Mouse (Mus musculus) heart, postnatal 0 days (tissue): ENCODE results near the gene Wdr61.

Experiments
- CTCF ChIP-seq: IDR thresholded peaks from 2 replicates; pipeline ENCODE4 v1.5.1; 2016; ENCODE audit warnings: antibody characterized with exemption, control low read depth, low read depth
- EP300 ChIP-seq: IDR thresholded peaks from 2 replicates; pipeline ENCODE4 v1.6.1; 2016; ENCODE audit warnings: antibody characterized with exemption, low read depth

DNA sequence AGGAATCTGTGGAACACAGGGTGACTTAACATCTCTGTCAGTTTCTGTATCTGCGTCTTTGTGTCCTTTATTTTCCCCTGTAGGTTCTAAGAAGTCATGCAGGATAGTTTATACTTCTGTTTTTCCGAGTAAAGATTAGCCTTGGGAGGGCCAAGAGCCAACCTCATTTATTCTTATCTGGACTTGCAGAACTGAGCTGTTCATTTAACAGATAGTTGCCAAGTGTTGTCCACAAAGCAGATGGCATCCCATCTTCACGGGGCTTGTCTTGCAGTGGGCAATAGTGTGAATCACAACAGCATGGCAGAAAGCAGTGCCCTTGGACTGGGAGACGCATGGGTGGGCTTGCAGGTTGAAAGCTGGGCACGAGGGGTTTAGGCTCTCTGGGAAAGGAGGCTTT, 30.0 kb downstream of the Wdr61 start:
- TF ChIP-seq CTCF = no peak
- no peak for TF ChIP-seq EP300
